2 mouse cellular contexts compared by ENCODE assay signal in the genomic region with DNA sequence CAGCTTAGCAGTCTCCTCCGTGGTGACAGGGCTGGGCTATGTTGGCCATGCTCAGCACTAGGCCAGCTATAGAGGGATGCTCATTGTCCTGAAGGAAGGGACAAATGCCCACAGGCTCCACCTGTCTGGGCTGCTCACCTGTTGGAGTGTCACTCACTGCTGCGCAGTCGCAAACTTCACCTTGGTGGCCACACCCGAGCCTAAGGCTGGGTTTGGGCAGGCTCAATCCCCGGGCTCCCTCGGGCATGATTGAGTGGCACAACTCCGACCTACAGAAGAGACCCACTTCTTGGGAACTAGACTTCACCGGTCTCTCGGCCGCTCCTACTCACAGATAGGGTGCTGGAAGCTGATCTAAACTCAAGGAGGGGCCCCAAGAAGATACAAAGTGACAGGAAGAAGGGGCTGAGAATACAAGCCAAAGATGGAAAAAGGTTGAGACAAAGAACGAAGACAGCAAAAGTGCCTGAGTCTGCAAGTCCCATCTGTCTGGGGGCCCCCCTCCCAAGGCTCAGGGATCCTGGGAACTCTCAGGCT.
TF ChIP-seq lines count a peak whose summit lies in the region.

No protein-coding gene starts in this region.

TF ChIP-seq in CH12.LX, 34 proteins besides CTCF, POLR2A, EP300 and RAD21:
- TF ChIP-seq MAZ (IDR thresholded peaks at IDR 0.05; ENCODE audit: low read depth, low read length): peak; percentile 52; the same call in 1 of the 2 replicates
- peak; percentile 51; the same call in 1 of the 2 replicates for TF ChIP-seq MEF2A (IDR thresholded peaks at IDR 0.05; ENCODE audit: borderline replicate concordance, low read depth, low read length)
- TF ChIP-seq SIN3A (IDR thresholded peaks at IDR 0.05; ENCODE audit: low read length): peak; percentile 21; the same call in 1 of the 2 replicates
- TF ChIP-seq ZMIZ1 (IDR thresholded peaks at IDR 0.05; ENCODE audit: low read depth, low read length): no peak
- TF ChIP-seq TCF12 (IDR thresholded peaks at IDR 0.05; ENCODE audit: low read depth, low read length): 0 out of 2 replicates have a peak, but pooled peaks have one; percentile 19
- TF ChIP-seq ZC3H11A (IDR thresholded peaks at IDR 0.05; ENCODE audit: low read depth, low read length): no peak

TF ChIP-seq in MEL, 35 proteins besides CTCF, POLR2A, EP300 and RAD21:
- TF ChIP-seq TCF12 (IDR thresholded peaks at IDR 0.05; ENCODE audit: low read depth, low read length) (no peak), MAX (IDR thresholded peaks at IDR 0.05; ENCODE audit: low read length) (no peak), ZKSCAN1 (IDR thresholded peaks at IDR 0.05; ENCODE audit: low read depth, low read length) (no peak), MXI1 (IDR thresholded peaks at IDR 0.05; ENCODE audit: low read depth, low read length) (no peak), NRF1 (IDR thresholded peaks at IDR 0.05; ENCODE audit: insufficient read depth, low read depth, low read length, poor library complexity, severe bottlenecking) (no peak), SMC3 (IDR thresholded peaks at IDR 0.05; ENCODE audit: low read depth, low read length) (no peak), ZMIZ1 (IDR thresholded peaks at IDR 0.05; ENCODE audit: low read depth, low read length) (no peak), ZC3H11A (IDR thresholded peaks at IDR 0.05; ENCODE audit: low read depth, low read length) (no peak), JUND (IDR thresholded peaks at IDR 0.05; ENCODE audit: low read depth, low read length) (no peak), ZNF384 (IDR thresholded peaks at IDR 0.05; ENCODE audit: low read depth, low read length) (no peak), MYC (IDR thresholded peaks at IDR 0.05; ENCODE audit: low read depth, low read length) (no peak), MEF2A (IDR thresholded peaks at IDR 0.05; ENCODE audit: extremely low read depth, insufficient replicate concordance, low read depth, low read length, poor library complexity, severe bottlenecking) (no peak), RCOR1 (IDR thresholded peaks at IDR 0.05; ENCODE audit: low read depth, low read length) (no peak), CHD1 (IDR thresholded peaks at IDR 0.05; ENCODE audit: low read depth, low read length) (no peak), USF2 (IDR thresholded peaks at IDR 0.05; ENCODE audit: borderline replicate concordance in 1 of 2, insufficient read depth in 1 of 2, low read depth in 1 of 2, low read length in 2 of 2) (no peak), ELF1 (IDR thresholded peaks at IDR 0.05; ENCODE audit: low read depth, low read length) (no peak), MYB (IDR thresholded peaks at IDR 0.05; ENCODE audit: low read depth, low read length) (no peak), CHD2 (IDR thresholded peaks at IDR 0.05; ENCODE audit: low read length) (no peak), POLR2AphosphoS2 (IDR thresholded peaks at IDR 0.05; ENCODE audit: low read length) (no peak), E2F4 (IDR thresholded peaks at IDR 0.05; ENCODE audit: borderline replicate concordance, low read depth, low read length) (no peak)
